Mouse (Mus musculus): ENCODE measurements around the gene Nedd4. TPM values are rescaled to one million over a fixed set of nuclear protein-coding genes. Genes with fewer than 3 reads are reported as not detected.
A peak's percentile ranks its signal among the peaks of the same experiment; 100 is the strongest.
"Not testable (repeated sequence)": the region's sequence is repeated elsewhere in the genome, so short reads cannot be mapped to it uniquely, and the experiment has no call there.

Nedd4 gene
- polyA plus RNA-seq, 1 experiment: 248 TPM

GRCm38 (mm10) chr9:72664409-72665351, 2.5 kb downstream of the Nedd4 start:
- no peak for DNase-seq

GRCm38 (mm10) chr9:72665517-72665916, 3.4 kb downstream of the Nedd4 start:
- Histone ChIP-seq H3K27me3 (ENCODE audit: control insufficient read depth, insufficient read depth, low read length) (no peaks in the 10 kb centered on the region), H3K27ac (ENCODE audit: insufficient read depth, low read length) (no peak overlapping the region), H3K4me3 (replicated peaks; ENCODE audit: insufficient read depth, low read depth, low read length) (no peak overlapping the region), H3K4me1 (ENCODE audit: control insufficient read depth, insufficient read depth, low read length) (no peaks in the 10 kb centered on the region; the same call in 1 of the 2 replicates)
- 49% methylated on average over 7 of the region's 7 CpGs for WGBS
- no peak for DNase-seq
- TF ChIP-seq CTCF (IDR thresholded peaks at IDR 0.05; ENCODE audit: borderline replicate concordance, insufficient read depth, low read depth, low read length) (no peak), POLR2A (IDR thresholded peaks at IDR 0.05; ENCODE audit: borderline replicate concordance, insufficient read depth, low read length) (no peak)

More at GRCm38 (mm10) chr9:72664409-72665351, 2.5 kb downstream of the Nedd4 start:
- Histone ChIP-seq H3K4me3 (replicated peaks; ENCODE audit: insufficient read depth, low read depth, low read length) (peak overlapping the region; percentile 31), H3K27ac (ENCODE audit: insufficient read depth, low read length) (no peak overlapping the region), H3K4me1 (ENCODE audit: control insufficient read depth, insufficient read depth, low read length) (no peaks in the 10 kb centered on the region; the same call in 1 of the 2 replicates), H3K27me3 (ENCODE audit: control insufficient read depth, insufficient read depth, low read length) (no peaks in the 10 kb centered on the region)
- TF ChIP-seq CTCF (IDR thresholded peaks at IDR 0.05; ENCODE audit: borderline replicate concordance, insufficient read depth, low read depth, low read length) (no peak), POLR2A (IDR thresholded peaks at IDR 0.05; ENCODE audit: borderline replicate concordance, insufficient read depth, low read length) (no peak)
- WGBS: 21% methylated on average over 12 of the region's 12 CpGs

GRCm38 (mm10) chr9:72666352-72667021, 4.3 kb downstream of the Nedd4 start:
- H3K4me1 ChIP-seq (ENCODE audit: control insufficient read depth, insufficient read depth, low read length); H3K4me3 ChIP-seq (replicated peaks; ENCODE audit: insufficient read depth, low read depth, low read length); H3K27me3 ChIP-seq (ENCODE audit: control insufficient read depth, insufficient read depth, low read length); H3K27ac ChIP-seq (ENCODE audit: insufficient read depth, low read length); DNase-seq: not testable (repeated sequence)
- 76% methylated on average over 7 of the region's 8 CpGs for WGBS

- no peaks in the 10 kb centered on the region; the same call in 1 of the 2 replicates for H3K4me1 ChIP-seq (ENCODE audit: control insufficient read depth, insufficient read depth, low read length)
- TF ChIP-seq CTCF (IDR thresholded peaks at IDR 0.05; ENCODE audit: borderline replicate concordance, insufficient read depth, low read depth, low read length): no peak
- no peak for TF ChIP-seq POLR2A (IDR thresholded peaks at IDR 0.05; ENCODE audit: borderline replicate concordance, insufficient read depth, low read length)
- no peak for DNase-seq
- no peaks in the 10 kb centered on the region for H3K27me3 ChIP-seq (ENCODE audit: control insufficient read depth, insufficient read depth, low read length)
- H3K27ac ChIP-seq (ENCODE audit: insufficient read depth, low read length): no peak overlapping the region
- no peak overlapping the region for H3K4me3 ChIP-seq (replicated peaks; ENCODE audit: insufficient read depth, low read depth, low read length)
- WGBS: 69% methylated on average over 3 of the region's 3 CpGs
Measured at GRCm38 (mm10) chr9:72667126-72667525, 5.0 kb downstream of the Nedd4 start.

GRCm38 (mm10) chr9:72669383-72669782, 7.2 kb downstream of the Nedd4 start:
- no peaks in the 10 kb centered on the region for H3K27me3 ChIP-seq (ENCODE audit: control insufficient read depth, insufficient read depth, low read length)
- DNase-seq: no peak
- H3K4me3 ChIP-seq (replicated peaks; ENCODE audit: insufficient read depth, low read depth, low read length): no peak overlapping the region
- no peak for TF ChIP-seq POLR2A (IDR thresholded peaks at IDR 0.05; ENCODE audit: borderline replicate concordance, insufficient read depth, low read length)
- peak; percentile 11; the same call in 1 of the 2 replicates for TF ChIP-seq CTCF (IDR thresholded peaks at IDR 0.05; ENCODE audit: borderline replicate concordance, insufficient read depth, low read depth, low read length)
- WGBS: 71% methylated on average over 7 of the region's 7 CpGs
- H3K27ac ChIP-seq (ENCODE audit: insufficient read depth, low read length): no peak overlapping the region
- no peaks in the 10 kb centered on the region; the same call in 1 of the 2 replicates for H3K4me1 ChIP-seq (ENCODE audit: control insufficient read depth, insufficient read depth, low read length)

- H3K27me3 ChIP-seq (ENCODE audit: control insufficient read depth, insufficient read depth, low read length): no peaks in the 10 kb centered on the region
- TF ChIP-seq POLR2A (IDR thresholded peaks at IDR 0.05; ENCODE audit: borderline replicate concordance, insufficient read depth, low read length) (no peak), CTCF (IDR thresholded peaks at IDR 0.05; ENCODE audit: borderline replicate concordance, insufficient read depth, low read depth, low read length) (peak; percentile 94)
- peaks cover 3% of the 10 kb centered on the region; the same call in 1 of the 2 replicates for H3K4me1 ChIP-seq (ENCODE audit: control insufficient read depth, insufficient read depth, low read length)
- H3K27ac ChIP-seq (ENCODE audit: insufficient read depth, low read length): no peak overlapping the region
- H3K4me3 ChIP-seq (replicated peaks; ENCODE audit: insufficient read depth, low read depth, low read length): no peak overlapping the region
- 4% methylated on average over 2 of the region's 2 CpGs for WGBS
- peak; percentile 74 to 84 for DNase-seq
Measured at GRCm38 (mm10) chr9:72672361-72672760, 10.2 kb downstream of the Nedd4 start.

GRCm38 (mm10) chr9:72674957-72675744, 13.0 kb downstream of the Nedd4 start:
- 80% methylated on average over 6 of the region's 6 CpGs for WGBS
- DNase-seq: no peak

More at GRCm38 (mm10) chr9:72674957-72675744, 13.0 kb downstream of the Nedd4 start:
- peaks cover 3% of the 10 kb centered on the region; the same call in 1 of the 2 replicates for H3K4me1 ChIP-seq (ENCODE audit: control insufficient read depth, insufficient read depth, low read length)
- H3K27ac ChIP-seq (ENCODE audit: insufficient read depth, low read length): no peak overlapping the region
- TF ChIP-seq CTCF (IDR thresholded peaks at IDR 0.05; ENCODE audit: borderline replicate concordance, insufficient read depth, low read depth, low read length) (no peak), POLR2A (IDR thresholded peaks at IDR 0.05; ENCODE audit: borderline replicate concordance, insufficient read depth, low read length) (no peak)
- no peaks in the 10 kb centered on the region for H3K27me3 ChIP-seq (ENCODE audit: control insufficient read depth, insufficient read depth, low read length)
- no peak overlapping the region for H3K4me3 ChIP-seq (replicated peaks; ENCODE audit: insufficient read depth, low read depth, low read length)
